Mouse (Mus musculus) thymus, postnatal 25 days (tissue): ENCODE measurements around the gene Cct6b.

Experiments
- DNase-seq: peaks from one replicate; pipeline ENCODE4 v3.0.0; 2022

Cct6b gene

GRCm38 (mm10) chr11:82763742-82764437 lies at the start of gene Cct6b, which contains the start of gene Zfp830:
TSS of gene Cct6b (minus strand) at chr11:82764321.
TSS of gene Zfp830 (plus strand) at chr11:82764345.
- DNase-seq = peak; percentile 88

DNA sequence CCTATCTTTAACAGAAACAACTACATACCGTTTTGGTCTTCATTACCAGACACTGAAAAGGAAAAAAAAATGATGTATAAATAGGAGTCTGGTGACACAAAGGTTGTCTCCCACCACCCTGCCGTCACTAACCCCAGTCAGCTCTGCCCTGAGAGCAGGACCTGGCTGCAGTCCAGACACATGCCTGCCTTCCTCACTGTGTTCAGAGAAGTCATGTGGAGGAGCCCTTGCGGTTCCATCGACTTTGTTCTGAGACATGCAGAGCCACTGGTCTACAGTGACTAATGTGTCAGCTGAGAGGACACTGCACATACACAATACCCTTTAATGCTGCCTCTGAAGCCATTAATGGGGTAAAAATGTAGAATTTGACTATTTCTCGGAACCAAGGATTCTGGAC lies 44.4 kb upstream of the Cct6b start:
- no peak for DNase-seq

GRCm38 (mm10) chr11:82807370-82807769 lies 43.2 kb upstream of the Cct6b start:
- no peak for DNase-seq

GRCm38 (mm10) chr11:82806656-82807055 lies 42.5 kb upstream of the Cct6b start:
- no peak for DNase-seq

DNA sequence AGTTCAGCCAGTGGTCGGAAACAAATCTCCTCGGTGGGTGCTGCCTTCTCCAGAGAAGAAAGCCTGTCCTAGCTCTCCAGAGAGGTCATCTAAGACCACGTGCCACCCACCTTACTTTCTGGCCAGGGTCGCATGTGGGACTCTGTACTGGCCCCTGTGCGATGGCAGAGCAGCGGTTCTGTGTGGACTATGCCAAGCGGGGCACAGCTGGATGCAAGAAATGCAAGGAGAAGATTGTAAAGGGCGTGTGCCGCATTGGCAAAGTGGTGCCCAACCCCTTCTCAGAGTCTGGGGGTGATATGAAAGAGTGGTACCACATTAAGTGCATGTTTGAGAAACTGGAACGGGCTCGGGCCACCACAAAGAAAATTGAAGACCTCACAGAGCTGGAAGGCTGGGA lies 19.3 kb upstream of the Cct6b start:
- DNase-seq = no peak

DNA sequence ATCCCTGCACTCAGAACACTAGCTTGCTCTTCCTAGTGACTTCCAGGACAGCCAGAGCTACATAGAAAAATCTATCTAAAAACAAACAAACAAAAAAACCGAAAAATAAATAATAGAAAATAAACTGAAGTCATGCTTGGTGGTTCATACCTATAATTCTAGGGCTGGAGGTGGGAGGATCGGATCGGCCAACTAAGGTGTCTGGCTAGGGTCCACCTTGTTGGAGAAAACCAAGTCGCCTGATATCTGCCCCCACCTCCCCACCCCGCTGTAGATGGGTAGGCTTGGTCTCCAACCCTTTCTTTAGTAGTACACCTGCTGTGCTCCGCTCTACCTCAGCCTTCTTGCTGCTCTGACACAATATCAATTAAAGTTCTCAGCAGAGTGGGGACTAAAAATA lies 18.1 kb upstream of the Cct6b start:
- DNase-seq = no peak

DNA sequence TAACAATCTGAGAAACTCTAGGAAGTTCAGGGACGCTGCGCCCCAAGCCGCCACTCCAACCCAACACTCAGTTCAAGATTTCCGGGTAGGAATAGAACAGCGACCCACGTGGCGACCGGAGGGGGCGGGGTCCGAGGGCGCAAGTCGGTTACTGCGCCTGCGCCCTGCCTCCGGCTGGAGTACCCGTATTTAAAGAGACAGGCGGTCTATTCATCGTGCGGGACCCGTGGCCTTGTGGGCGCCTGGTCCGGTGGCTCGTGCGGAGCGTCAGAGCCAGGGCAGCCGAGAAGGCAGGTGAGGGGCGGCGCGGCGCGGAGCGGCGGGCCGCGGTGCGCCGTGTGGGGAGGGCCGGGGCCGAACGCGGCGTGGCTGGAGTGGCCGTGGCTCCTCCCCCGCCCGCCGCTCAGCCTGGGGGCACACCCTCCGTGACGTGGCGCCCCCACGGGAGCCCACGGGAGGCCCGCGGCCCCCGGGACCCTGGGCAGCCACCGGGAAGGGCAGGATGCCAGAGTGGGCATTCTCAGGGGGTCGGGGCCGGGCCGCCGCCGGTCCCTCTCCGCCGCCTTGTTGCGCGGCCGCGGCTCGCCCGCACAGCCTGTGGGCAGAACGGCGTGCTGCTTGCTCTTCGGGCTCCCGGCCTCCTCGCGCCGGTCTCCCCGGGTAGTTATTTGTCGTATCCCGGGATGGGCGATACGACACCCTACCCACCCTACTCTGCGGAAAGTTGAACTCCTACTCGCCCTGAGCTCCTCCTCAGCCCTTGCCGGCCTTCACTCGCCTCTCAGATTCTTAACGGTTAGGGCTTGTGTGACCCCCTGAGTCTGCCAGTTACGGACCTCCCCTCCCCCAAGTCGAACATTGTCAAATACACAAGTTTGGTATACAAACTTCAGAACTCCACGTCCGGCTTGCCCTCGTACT lies 17.1 kb upstream of the Cct6b start, which contains the start of gene Lig3:
Gene Lig3, plus strand, starts transcription at position 126 of the 921 bp plus-strand sequence.
- peak; percentile 94 for DNase-seq

GRCm38 (mm10) chr11:82780134-82780533 lies 16.0 kb upstream of the Cct6b start:
- no peak for DNase-seq

DNA sequence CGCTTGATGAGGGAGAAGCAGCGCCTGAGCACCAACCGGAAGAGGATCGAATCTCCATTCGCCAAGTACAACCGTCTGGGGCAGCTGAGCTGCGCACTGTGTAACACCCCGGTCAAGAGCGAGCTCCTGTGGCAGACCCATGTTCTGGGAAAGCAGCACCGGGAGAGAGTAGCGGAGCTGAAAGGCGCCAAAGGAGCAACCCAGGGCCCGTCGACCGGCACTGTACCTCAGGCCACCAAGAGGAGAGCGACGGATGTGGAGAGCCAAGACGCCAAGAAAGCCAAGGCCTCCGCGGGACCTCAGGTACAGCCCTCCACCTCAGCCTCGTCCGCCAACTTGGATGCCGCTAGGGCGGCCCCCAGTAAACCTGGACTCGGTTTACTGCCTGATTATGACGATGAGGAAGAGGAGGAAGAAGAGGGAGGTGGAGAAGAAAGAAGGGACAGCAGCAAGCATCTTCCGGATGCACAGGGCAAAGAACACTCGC lies 360 bp upstream of the Cct6b start:
- no peak for DNase-seq

DNA sequence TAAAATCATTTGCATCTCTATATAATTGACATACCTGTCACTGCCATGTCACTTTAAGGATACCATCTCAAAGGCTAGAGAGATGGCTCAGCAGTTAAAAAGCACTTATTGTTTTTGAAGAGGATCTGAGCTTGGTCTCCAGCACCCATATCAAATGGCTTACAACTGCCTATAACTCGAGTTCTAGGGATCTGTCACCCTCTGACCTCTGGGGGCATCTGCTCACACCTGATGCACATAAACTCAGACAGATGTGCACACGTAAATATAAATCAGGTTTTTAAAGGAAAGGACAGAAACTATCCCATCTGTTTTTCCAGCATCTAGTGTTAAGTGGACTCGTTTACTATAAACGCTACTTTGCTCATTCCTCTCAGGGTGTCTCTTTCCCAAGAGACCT lies 860 bp downstream of the Cct6b start:
- DNase-seq = peak; percentile 11

DNA sequence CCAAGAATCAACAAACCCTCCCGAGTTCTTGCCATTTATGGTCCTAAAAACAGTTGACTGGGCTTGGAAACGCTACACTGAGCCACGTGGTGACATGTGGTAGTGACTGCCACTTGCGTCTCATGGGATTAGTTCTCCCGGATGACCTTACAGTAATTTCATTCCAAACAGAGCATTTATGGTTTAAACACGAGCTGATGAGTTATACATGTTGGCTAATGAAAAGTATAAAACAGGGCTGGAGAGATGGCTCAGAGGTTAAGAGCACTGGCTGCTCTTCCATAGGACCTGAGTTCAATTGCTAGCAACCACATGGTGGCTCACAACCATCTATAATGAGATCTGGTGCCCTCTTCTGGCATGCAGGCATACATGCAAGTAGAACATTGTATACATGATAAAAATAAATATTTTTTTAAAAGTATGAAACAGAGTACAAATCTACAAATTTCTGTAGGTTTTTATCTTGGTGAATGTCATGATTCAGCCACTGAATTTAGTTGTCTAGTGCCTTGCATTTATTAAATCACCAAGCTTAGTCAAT lies 1.8 kb downstream of the Cct6b start:
- DNase-seq = no peak

DNA sequence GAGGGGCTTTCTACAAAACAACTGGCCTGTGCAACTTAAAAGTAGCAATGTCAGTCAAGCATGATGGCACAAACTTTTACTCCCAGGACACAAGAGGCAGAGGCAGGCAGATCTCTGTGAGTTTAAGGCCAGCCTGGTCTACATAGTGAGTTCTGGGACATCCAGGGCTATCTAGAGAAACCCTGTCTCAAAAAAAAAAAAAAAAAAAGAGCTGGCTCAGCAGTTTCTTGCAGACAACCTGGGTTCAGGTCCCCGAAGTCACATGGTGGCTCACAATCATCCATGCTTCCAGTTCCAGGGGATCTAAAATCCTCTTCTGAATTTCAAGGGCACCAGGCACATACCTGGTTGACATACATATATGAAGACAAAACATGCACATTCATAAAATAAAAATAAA lies 8.2 kb downstream of the Cct6b start:
- DNase-seq = no peak

GRCm38 (mm10) chr11:82752349-82753115 lies 11.6 kb downstream of the Cct6b start:
- DNase-seq = no peak

- peak; percentile 48 for DNase-seq
Measured at GRCm38 (mm10) chr11:82746857-82747366, 17.2 kb downstream of the Cct6b start.

DNA sequence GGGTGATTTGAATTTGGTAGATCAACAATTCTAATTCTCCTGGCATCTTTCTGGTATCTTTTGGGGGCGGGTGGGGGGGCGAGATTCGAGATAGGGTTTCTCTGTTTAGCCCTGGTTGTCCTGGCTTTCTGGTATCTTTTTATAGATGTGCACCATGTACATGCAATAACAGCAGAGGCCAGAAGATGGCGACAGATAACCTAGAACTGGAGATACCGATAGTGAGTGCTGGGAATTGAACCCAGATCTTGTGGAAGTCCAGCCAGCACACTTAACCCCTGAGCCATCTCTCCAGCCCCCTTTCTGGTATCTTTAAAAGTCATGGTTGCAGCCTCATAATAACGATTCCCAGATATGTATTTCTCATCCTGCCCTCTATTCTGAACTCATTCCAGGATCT lies 18.0 kb downstream of the Cct6b start:
- peak; percentile 65 for DNase-seq

GRCm38 (mm10) chr11:82739006-82739405 lies 25.1 kb downstream of the Cct6b start:
- DNase-seq = no peak

GRCm38 (mm10) chr11:82734227-82734626 lies 29.9 kb downstream of the Cct6b start:
- no peak for DNase-seq

DNA sequence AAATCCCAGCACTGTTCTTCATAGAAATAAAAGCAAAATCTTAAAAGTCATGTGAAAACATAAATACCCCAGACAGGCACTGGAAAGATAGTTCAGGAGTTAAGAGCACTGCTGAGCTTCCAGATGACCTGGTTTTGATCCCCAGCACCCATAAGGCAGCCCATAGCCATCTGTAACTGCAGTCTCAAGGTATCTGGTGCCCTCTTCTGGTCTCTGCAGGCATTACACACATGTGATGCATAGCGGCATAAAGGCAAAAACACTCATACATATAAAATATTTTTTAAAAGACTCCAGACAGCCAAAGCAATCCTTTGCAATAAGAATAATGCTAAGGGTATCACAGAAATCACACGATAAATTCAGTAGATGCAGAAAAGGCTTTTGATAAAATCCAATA lies 37.3 kb downstream of the Cct6b start:
- no peak for DNase-seq

DNA sequence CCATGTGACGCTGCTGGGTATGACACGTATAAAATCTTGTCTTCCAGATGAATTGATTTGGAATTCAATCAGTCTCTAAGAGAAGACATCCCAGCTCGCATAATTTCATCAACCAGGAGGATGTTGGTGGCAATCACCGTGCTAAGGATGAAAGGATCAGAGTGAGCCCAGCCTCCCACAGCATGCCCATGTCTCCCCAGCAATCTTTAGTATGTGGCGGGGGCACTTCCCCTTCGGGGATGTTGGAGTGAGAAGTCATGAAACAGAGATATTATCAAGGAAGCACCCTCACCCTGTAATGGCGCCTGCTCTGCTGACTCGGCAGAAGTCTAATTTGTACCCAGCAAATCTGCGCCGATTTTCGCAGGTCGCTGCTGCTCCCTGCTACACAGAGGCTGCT lies 44.8 kb downstream of the Cct6b start:
- no peak for DNase-seq

DNA sequence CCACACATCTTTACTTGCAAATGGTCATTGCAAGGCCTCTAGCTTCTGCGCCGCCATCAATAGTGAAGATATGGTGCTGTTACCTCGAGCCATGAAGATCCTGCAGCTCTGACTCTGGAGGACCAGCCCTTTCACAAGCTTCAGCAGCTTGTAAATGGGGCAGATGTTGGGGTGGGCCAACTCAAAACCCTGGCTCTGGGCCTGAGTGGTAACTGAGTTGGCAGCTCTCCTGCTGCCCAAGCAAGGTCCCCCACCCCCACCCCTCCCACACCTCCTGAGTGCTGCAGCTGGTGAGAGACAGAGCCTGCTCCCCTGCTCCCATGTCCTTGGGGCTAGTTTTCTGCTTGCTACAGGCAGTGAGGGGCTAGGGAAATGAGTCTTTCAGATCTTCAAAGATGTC lies 51.4 kb downstream of the Cct6b start:
- no peak for DNase-seq

DNA sequence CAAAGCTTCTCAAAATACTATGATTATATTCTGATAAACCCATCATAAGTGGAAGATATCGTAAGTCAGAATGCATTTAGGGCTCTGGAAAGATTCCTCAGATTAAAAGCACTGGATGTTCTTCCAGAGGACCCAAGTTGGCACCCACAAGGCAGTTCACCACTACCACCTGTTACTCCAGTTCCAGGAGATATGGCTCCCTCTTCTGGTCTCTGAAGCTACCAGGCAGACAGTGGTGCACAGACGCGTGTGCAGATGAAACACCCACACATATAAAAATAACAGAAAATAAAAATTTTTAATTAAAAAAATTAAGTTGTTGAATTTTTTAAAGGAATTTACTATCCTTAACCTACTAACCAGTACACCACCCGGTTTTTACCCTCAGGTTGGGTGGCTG lies 55.2 kb downstream of the Cct6b start:
- no peak for DNase-seq

DNA sequence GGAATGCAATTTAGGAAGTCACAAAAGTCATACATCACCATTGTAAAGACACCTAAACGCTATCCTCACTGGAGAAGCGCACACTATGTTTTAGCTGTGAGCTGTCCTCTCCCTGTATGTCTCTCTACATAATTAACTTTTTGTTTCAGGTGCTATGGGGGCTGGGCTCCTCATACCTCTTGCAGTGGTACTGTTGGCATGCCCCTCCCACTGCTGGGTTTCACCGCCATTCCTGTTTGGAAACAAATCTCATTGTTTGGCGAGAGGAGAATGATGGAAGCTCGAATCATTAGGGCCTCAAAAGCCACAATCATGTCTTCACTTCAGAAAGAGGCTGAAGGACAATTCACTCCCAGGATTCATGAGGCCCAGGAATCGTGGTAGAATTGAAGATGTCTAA lies 59.0 kb downstream of the Cct6b start:
- DNase-seq = no peak
